Mouse (Mus musculus): Measurements from ENCODE around the gene Olfr575. TPM values are rescaled to one million over a fixed set of nuclear protein-coding genes. Genes with fewer than 3 reads are reported as not detected.

The Olfr575 gene
- polyA plus RNA-seq (2015; fragmentation: Nextera tagmentation; extraction: Ambion mirVana), result not detected in 2 replicates

- Histone ChIP-seq H3K4me3 (ENCODE audit: low read depth, low read length) (no peak within 1 kb of the TSS), H3K9me3 (ENCODE audit: low read length) (no peaks in the 10 kb centered on the region), H3K36me3 (replicated peaks; ENCODE audit: insufficient read depth, low read length) (no peaks in the 10 kb centered on the region), H3K4me1 (ENCODE audit: insufficient read depth) (no peaks in the 10 kb centered on the region), H3K27ac (ENCODE audit: low read depth) (no peak within 1 kb of the TSS), H3K27me3 (ENCODE audit: insufficient read depth, low read length) (no peaks in the 10 kb centered on the region), H3K9ac (replicated peaks) (no peak within 1 kb of the TSS), H3K4me2 (ENCODE audit: low read depth, low read length) (no peak within 1 kb of the TSS)
- TF ChIP-seq CTCF (IDR thresholded peaks at IDR 0.05; ENCODE audit: low read depth) (no peak), EP300 (IDR thresholded peaks at IDR 0.05; ENCODE audit: low read depth) (peak; percentile 87)
- ATAC-seq, result peak; percentile 81
- no peak for DNase-seq
- WGBS (ENCODE audit: insufficient replicate concordance), result 17% methylated on average over 1 of the region's 1 CpGs
Observed at GRCm38 (mm10) chr7:102958593-102958992, at the start of gene Olfr575. Gene Olfr575 (minus strand): TSS chr7:102958775.

GRCm38 (mm10) chr7:102989224-102989623 lies 30.6 kb upstream of the Olfr575 start, which contains the start of gene Olfr578:
Gene Olfr578 (minus strand): TSS chr7:102989324.
- no peak for TF ChIP-seq CTCF (IDR thresholded peaks at IDR 0.05; ENCODE audit: low read depth)
- TF ChIP-seq EP300 (IDR thresholded peaks at IDR 0.05; ENCODE audit: low read depth), result no peak
- no peak within 1 kb of the TSS for H3K9ac ChIP-seq (replicated peaks)
- H3K27me3 ChIP-seq (ENCODE audit: insufficient read depth, low read length), result no peaks in the 10 kb centered on the region
- H3K4me3 ChIP-seq (ENCODE audit: low read depth, low read length), result no peak within 1 kb of the TSS
- H3K36me3 ChIP-seq (replicated peaks; ENCODE audit: insufficient read depth, low read length), result no peaks in the 10 kb centered on the region
- H3K4me2 ChIP-seq (ENCODE audit: low read depth, low read length), result no peak within 1 kb of the TSS
- no peak for DNase-seq
- WGBS (ENCODE audit: insufficient replicate concordance), result 63% methylated on average over 3 of the region's 3 CpGs
- no peaks in the 10 kb centered on the region for H3K4me1 ChIP-seq (ENCODE audit: insufficient read depth)
- no peak for ATAC-seq
- H3K9me3 ChIP-seq (ENCODE audit: low read length), result no peaks in the 10 kb centered on the region
- no peak within 1 kb of the TSS for H3K27ac ChIP-seq (ENCODE audit: low read depth)

- no peak for ATAC-seq
- WGBS (ENCODE audit: insufficient replicate concordance), result 71% methylated on average over 2 of the region's 2 CpGs
- no peaks in the 10 kb centered on the region for H3K36me3 ChIP-seq (replicated peaks; ENCODE audit: insufficient read depth, low read length)
- no peak within 1 kb of the TSS for H3K4me3 ChIP-seq (ENCODE audit: low read depth, low read length)
- TF ChIP-seq EP300 (IDR thresholded peaks at IDR 0.05; ENCODE audit: low read depth) (no peak), CTCF (IDR thresholded peaks at IDR 0.05; ENCODE audit: low read depth) (no peak)
- H3K27me3 ChIP-seq (ENCODE audit: insufficient read depth, low read length), result no peaks in the 10 kb centered on the region
- H3K27ac ChIP-seq (ENCODE audit: low read depth), result no peak within 1 kb of the TSS
- no peak for DNase-seq
- no peaks in the 10 kb centered on the region for H3K9me3 ChIP-seq (ENCODE audit: low read length)
- H3K9ac ChIP-seq (replicated peaks), result no peak within 1 kb of the TSS
- no peak within 1 kb of the TSS for H3K4me2 ChIP-seq (ENCODE audit: low read depth, low read length)
- H3K4me1 ChIP-seq (ENCODE audit: insufficient read depth), result no peaks in the 10 kb centered on the region
Observed at GRCm38 (mm10) chr7:102975843-102976242, 17.3 kb upstream of the Olfr575 start, which contains the start of gene Olfr577. Gene Olfr577 (minus strand): TSS chr7:102975943.

GRCm38 (mm10) chr7:102974399-102974798 lies 15.8 kb upstream of the Olfr575 start:
- 30% methylated on average over 1 of the region's 1 CpGs for WGBS (ENCODE audit: insufficient replicate concordance)
- Histone ChIP-seq H3K9me3 (ENCODE audit: low read length) (no peaks in the 10 kb centered on the region), H3K9ac (replicated peaks) (no peak overlapping the region), H3K4me1 (ENCODE audit: insufficient read depth) (no peaks in the 10 kb centered on the region), H3K4me2 (ENCODE audit: low read depth, low read length) (no peak overlapping the region), H3K36me3 (replicated peaks; ENCODE audit: insufficient read depth, low read length) (no peaks in the 10 kb centered on the region), H3K4me3 (ENCODE audit: low read depth, low read length) (no peak overlapping the region), H3K27ac (ENCODE audit: low read depth) (no peak overlapping the region), H3K27me3 (ENCODE audit: insufficient read depth, low read length) (no peaks in the 10 kb centered on the region)
- ATAC-seq (no peak), DNase-seq (no peak)
- TF ChIP-seq EP300 (IDR thresholded peaks at IDR 0.05; ENCODE audit: low read depth) (no peak), CTCF (IDR thresholded peaks at IDR 0.05; ENCODE audit: low read depth) (no peak)

- Histone ChIP-seq H3K9ac (replicated peaks) (no peak within 1 kb of the TSS), H3K9me3 (ENCODE audit: low read length) (no peaks in the 10 kb centered on the region), H3K4me2 (ENCODE audit: low read depth, low read length) (no peak within 1 kb of the TSS), H3K4me3 (ENCODE audit: low read depth, low read length) (no peak within 1 kb of the TSS), H3K36me3 (replicated peaks; ENCODE audit: insufficient read depth, low read length) (no peaks in the 10 kb centered on the region), H3K27ac (ENCODE audit: low read depth) (no peak within 1 kb of the TSS), H3K4me1 (ENCODE audit: insufficient read depth) (no peaks in the 10 kb centered on the region), H3K27me3 (ENCODE audit: insufficient read depth, low read length) (no peaks in the 10 kb centered on the region)
- TF ChIP-seq EP300 (IDR thresholded peaks at IDR 0.05; ENCODE audit: low read depth), result no peak
- DNase-seq (no peak), ATAC-seq (no peak)
- WGBS (ENCODE audit: insufficient replicate concordance), result 18% methylated on average over 2 of the region's 2 CpGs
Observed at GRCm38 (mm10) chr7:102962360-102962759, 3.8 kb upstream of the Olfr575 start, which contains the start of gene Olfr576. Gene Olfr576 (plus strand): TSS chr7:102962660.

GRCm38 (mm10) chr7:102958137-102958536 lies 438 bp downstream of the Olfr575 start:
- DNase-seq (no peak), ATAC-seq (no peak)
- no peak overlapping the region for H3K27ac ChIP-seq (ENCODE audit: low read depth)
- H3K27me3 ChIP-seq (ENCODE audit: insufficient read depth, low read length), result no peaks in the 10 kb centered on the region
- 58% methylated on average over 3 of the region's 3 CpGs for WGBS (ENCODE audit: insufficient replicate concordance)
- H3K9me3 ChIP-seq (ENCODE audit: low read length), result no peaks in the 10 kb centered on the region
- no peak overlapping the region for H3K4me3 ChIP-seq (ENCODE audit: low read depth, low read length)
- H3K4me1 ChIP-seq (ENCODE audit: insufficient read depth), result no peaks in the 10 kb centered on the region
- no peak overlapping the region for H3K4me2 ChIP-seq (ENCODE audit: low read depth, low read length)
- TF ChIP-seq EP300 (IDR thresholded peaks at IDR 0.05; ENCODE audit: low read depth) (no peak), CTCF (IDR thresholded peaks at IDR 0.05; ENCODE audit: low read depth) (no peak)
- no peak overlapping the region for H3K9ac ChIP-seq (replicated peaks)
- H3K36me3 ChIP-seq (replicated peaks; ENCODE audit: insufficient read depth, low read length), result no peaks in the 10 kb centered on the region

- H3K27me3 ChIP-seq (ENCODE audit: insufficient read depth, low read length), result no peaks in the 10 kb centered on the region
- TF ChIP-seq EP300 (IDR thresholded peaks at IDR 0.05; ENCODE audit: low read depth), result no peak
- no peak for TF ChIP-seq CTCF (IDR thresholded peaks at IDR 0.05; ENCODE audit: low read depth)
- DNase-seq (no peak), ATAC-seq (no peak)
- WGBS (ENCODE audit: insufficient replicate concordance), result 44% methylated on average over 1 of the region's 1 CpGs
- H3K9me3 ChIP-seq (ENCODE audit: low read length), result no peaks in the 10 kb centered on the region
- H3K4me3 ChIP-seq (ENCODE audit: low read depth, low read length), result no peak overlapping the region
- no peaks in the 10 kb centered on the region for H3K36me3 ChIP-seq (replicated peaks; ENCODE audit: insufficient read depth, low read length)
- H3K4me2 ChIP-seq (ENCODE audit: low read depth, low read length), result no peak overlapping the region
- H3K4me1 ChIP-seq (ENCODE audit: insufficient read depth), result no peaks in the 10 kb centered on the region
- no peak overlapping the region for H3K27ac ChIP-seq (ENCODE audit: low read depth)
- H3K9ac ChIP-seq (replicated peaks), result no peak overlapping the region
Observed at GRCm38 (mm10) chr7:102950732-102951131, 7.8 kb downstream of the Olfr575 start.
